ENCODE assay signal across 9 mouse cellular contexts in the genomic region with DNA sequence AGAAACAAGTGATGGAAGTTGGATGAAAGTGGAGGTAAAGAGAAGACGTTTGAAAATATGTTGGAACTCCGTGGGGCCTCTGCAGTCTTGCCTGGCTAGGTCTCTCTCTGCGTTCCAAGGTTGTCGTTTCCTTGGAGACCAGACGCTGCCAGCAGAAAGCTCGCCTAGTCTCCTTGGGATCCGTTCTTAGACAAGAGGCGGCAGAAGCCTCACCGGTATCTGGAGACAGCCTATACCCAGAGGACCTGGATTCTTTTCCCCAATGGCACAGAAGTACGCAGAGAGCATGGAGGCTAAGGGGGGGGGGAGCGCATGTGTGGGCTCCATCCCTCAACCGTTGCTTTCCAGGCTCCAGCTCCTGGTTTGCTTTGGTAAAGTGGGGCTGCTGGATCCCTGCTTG. TPM values are rescaled to one million over a fixed set of nuclear protein-coding genes. Genes with fewer than 3 reads are reported as not detected.
DNase-seq lines count a peak whose midpoint lies in the region; ATAC-seq and TF ChIP-seq lines count a peak whose summit lies in the region.
"Had no signal": no experiment of that assay in that cellular context is flagged by ENCODE, and none has a peak within 500 bp of the region (broad histone marks: within the 10 kb centered on the region; RNA-seq: fewer than 3 reads in every experiment).

No protein-coding gene starts in this region.

- peaks cover 10% of the 10 kb centered on the region for H3K4me1 ChIP-seq in kidney, embryonic 15.5 days
- H3K4me1 ChIP-seq in cortical plate, adult 2 months (ENCODE audit: control insufficient read depth, insufficient read depth, low read length), result no peaks in the 10 kb centered on the region
- H3K4me1 ChIP-seq in forebrain, embryonic 16.5 days (replicated peaks; ENCODE audit: control insufficient read depth, insufficient read depth, low read length), result peaks cover 10% of the 10 kb centered on the region
- H3K4me1 ChIP-seq in midbrain, embryonic 15.5 days, result peaks cover 9% of the 10 kb centered on the region

- peak overlapping the region; percentile 17; the same call in 1 of the 2 replicates for H3K4me3 ChIP-seq in kidney, embryonic 15.5 days (replicated peaks)
- H3K4me3 ChIP-seq in cortical plate, adult 2 months (ENCODE audit: insufficient read depth, low read length), result 0 out of 2 replicates have a peak overlapping the region, but pooled peaks have one; percentile 1
- 0 out of 2 replicates have a peak overlapping the region, but pooled peaks have one; percentile 4 for H3K4me3 ChIP-seq in forebrain, embryonic 16.5 days (replicated peaks; ENCODE audit: low read length)
- peak overlapping the region; percentile 11; the same call in 1 of the 2 replicates for H3K4me3 ChIP-seq in midbrain, embryonic 15.5 days

- no peak overlapping the region for H3K27ac ChIP-seq in kidney, embryonic 15.5 days
- H3K27ac ChIP-seq in cortical plate, adult 2 months (ENCODE audit: insufficient read depth, low read length), result no peak overlapping the region
- no peak overlapping the region for H3K27ac ChIP-seq in forebrain, embryonic 16.5 days (ENCODE audit: low read length)
- H3K27ac ChIP-seq in midbrain, embryonic 15.5 days, result 0 out of 2 replicates have a peak overlapping the region, but pooled peaks have one; percentile 35

- WGBS in kidney, embryonic 15.5 days, result 6% methylated on average over 12 of the region's 12 CpGs
- 7% methylated on average over 12 of the region's 12 CpGs for WGBS in forebrain, embryonic 16.5 days
- WGBS in midbrain, embryonic 15.5 days, result 5% methylated on average over 12 of the region's 12 CpGs

- H3K36me3 ChIP-seq in kidney, embryonic 15.5 days, result no peaks in the 10 kb centered on the region
- H3K36me3 ChIP-seq in forebrain, embryonic 16.5 days (ENCODE audit: control insufficient read depth, insufficient read depth), result no peaks in the 10 kb centered on the region
- no peaks in the 10 kb centered on the region for H3K36me3 ChIP-seq in midbrain, embryonic 15.5 days (replicated peaks)

- H3K9ac ChIP-seq in kidney, embryonic 15.5 days, result no peak overlapping the region
- peak overlapping the region; percentile 15; the same call in 1 of the 2 replicates for H3K9ac ChIP-seq in forebrain, embryonic 16.5 days (replicated peaks; ENCODE audit: low read depth, low read length)
- no peak overlapping the region for H3K9ac ChIP-seq in midbrain, embryonic 15.5 days

- no peak for TF ChIP-seq CTCF in cortical plate, adult 2 months (IDR thresholded peaks at IDR 0.05; ENCODE audit: extremely low read depth, insufficient read depth, low read length)

- H3K4me2 ChIP-seq in kidney, embryonic 15.5 days, result peak overlapping the region; percentile 48
- H3K4me2 ChIP-seq in forebrain, embryonic 16.5 days (ENCODE audit: low read length), result peak overlapping the region; percentile 39
- peak overlapping the region; percentile 41 for H3K4me2 ChIP-seq in midbrain, embryonic 15.5 days

- ATAC-seq in kidney, embryonic 15.5 days (replicated peaks; ENCODE audit: low FRiP score), result peak; percentile 62; the same call in 1 of the 2 replicates
- peak; percentile 75 for ATAC-seq in forebrain, embryonic 16.5 days
- 0 out of 2 replicates have a peak, but pooled peaks have one; percentile 52 for ATAC-seq in midbrain, embryonic 15.5 days (replicated peaks)
- ATAC-seq: Patski had no signal

- no peak for TF ChIP-seq POLR2A in cortical plate, adult 2 months (IDR thresholded peaks at IDR 0.05; ENCODE audit: extremely low read depth, insufficient read depth, low read length)

- no peaks in the 10 kb centered on the region; the same call in 1 of the 2 replicates for H3K9me3 ChIP-seq in kidney, embryonic 15.5 days (replicated peaks)
- H3K9me3 ChIP-seq in forebrain, embryonic 16.5 days (ENCODE audit: control insufficient read depth, low read length), result 0 out of 2 replicates have a peak, but pooled peaks cover 2% of the 10 kb centered on the region
- H3K9me3 ChIP-seq in midbrain, embryonic 15.5 days, result no peaks in the 10 kb centered on the region

- no peak for DNase-seq in kidney, adult 18-20 months
- no peak for DNase-seq in thymus, adult 18-20 months
- no peak for DNase-seq in thymus, postnatal 4 days
- DNase-seq in cerebellum, adult 18-20 months, result no peak

- 0 out of 2 replicates have a peak, but pooled peaks cover 3% of the 10 kb centered on the region for H3K27me3 ChIP-seq in kidney, embryonic 15.5 days
- no peaks in the 10 kb centered on the region for H3K27me3 ChIP-seq in forebrain, embryonic 16.5 days (replicated peaks; ENCODE audit: control insufficient read depth, insufficient read depth, low read length)
- H3K27me3 ChIP-seq in midbrain, embryonic 15.5 days (replicated peaks), result no peaks in the 10 kb centered on the region

RNA-seq across cellular contexts. Expression of a gene that starts 12.1 kb away (rescaled TPM):
- 0.56 and 0.77 TPM in 2 replicates for polyA plus RNA-seq in kidney, embryonic 15.5 days (2015; fragmentation: Nextera tagmentation; extraction: Ambion mirVana)
- 2.8 and 3.7 TPM in 2 replicates for polyA plus RNA-seq in cortical plate, adult 2 months (2012; rRNA removed)
- 1.4 and 1.9 TPM in 2 replicates for polyA plus RNA-seq in forebrain, embryonic 16.5 days (2015; fragmentation: Nextera tagmentation; extraction: Ambion mirVana)
- polyA plus RNA-seq in midbrain, embryonic 15.5 days (2015; fragmentation: Nextera tagmentation; extraction: Ambion mirVana), result 1.9 and 2.5 TPM in 2 replicates

RNA-seq across cellular contexts. Expression of a gene that starts 12.7 kb away (rescaled TPM):
- 42.4 and 45.7 TPM in 2 replicates for polyA plus RNA-seq in kidney, embryonic 15.5 days (2015; fragmentation: Nextera tagmentation; extraction: Ambion mirVana)
- polyA plus RNA-seq in cortical plate, adult 2 months (2012; rRNA removed), result 6.5 and 7.1 TPM in 2 replicates
- polyA plus RNA-seq in forebrain, embryonic 16.5 days (2015; fragmentation: Nextera tagmentation; extraction: Ambion mirVana), result 13.3 and 14.1 TPM in 2 replicates
- 18.0 and 20.2 TPM in 2 replicates for polyA plus RNA-seq in midbrain, embryonic 15.5 days (2015; fragmentation: Nextera tagmentation; extraction: Ambion mirVana)

RNA-seq across cellular contexts. Expression of a gene that starts 29.6 kb away (rescaled TPM):
- polyA plus RNA-seq in kidney, embryonic 15.5 days (2015; fragmentation: Nextera tagmentation; extraction: Ambion mirVana), result 10.6 and 12.2 TPM in 2 replicates
- polyA plus RNA-seq in cortical plate, adult 2 months (2012; rRNA removed), result 17.0 and 18.6 TPM in 2 replicates
- 15.8 and 16.8 TPM in 2 replicates for polyA plus RNA-seq in forebrain, embryonic 16.5 days (2015; fragmentation: Nextera tagmentation; extraction: Ambion mirVana)
- 15.4 and 17.0 TPM in 2 replicates for polyA plus RNA-seq in midbrain, embryonic 15.5 days (2015; fragmentation: Nextera tagmentation; extraction: Ambion mirVana)

RNA-seq across cellular contexts. Expression of a gene that starts 36.9 kb away (rescaled TPM):
- polyA plus RNA-seq in kidney, embryonic 15.5 days (2015; fragmentation: Nextera tagmentation; extraction: Ambion mirVana), result 0.27 TPM in 1 of 2 replicates, not detected in the other
- polyA plus RNA-seq in cortical plate, adult 2 months (2012; rRNA removed), result not detected in 2 replicates
- not detected in 2 replicates for polyA plus RNA-seq in forebrain, embryonic 16.5 days (2015; fragmentation: Nextera tagmentation; extraction: Ambion mirVana)
- not detected in 2 replicates for polyA plus RNA-seq in midbrain, embryonic 15.5 days (2015; fragmentation: Nextera tagmentation; extraction: Ambion mirVana)
- polyA plus RNA-seq: Patski had no signal

RNA-seq across cellular contexts. Expression of a gene that starts 49.4 kb away (rescaled TPM):
- polyA plus RNA-seq in kidney, embryonic 15.5 days (2015; fragmentation: Nextera tagmentation; extraction: Ambion mirVana), result not detected in 2 replicates
- polyA plus RNA-seq in cortical plate, adult 2 months (2012; rRNA removed), result 0.56 TPM in 1 of 2 replicates, not detected in the other
- polyA plus RNA-seq in forebrain, embryonic 16.5 days (2015; fragmentation: Nextera tagmentation; extraction: Ambion mirVana), result not detected in 2 replicates
- polyA plus RNA-seq in midbrain, embryonic 15.5 days (2015; fragmentation: Nextera tagmentation; extraction: Ambion mirVana), result not detected in 2 replicates
- polyA plus RNA-seq: Patski had no signal
